Mouse (Mus musculus) kidney, adult 2 months (tissue): ENCODE data around the gene Ggn. TPM values are rescaled to one million over a fixed set of nuclear protein-coding genes. Genes with fewer than 3 reads are reported as not detected.
A peak's percentile ranks its signal among the peaks of the same experiment; 100 is the strongest.
"Not testable (repeated sequence)": the region's sequence is repeated elsewhere in the genome, so short reads cannot be mapped to it uniquely, and the experiment has no call there.

ENCODE experiments used
- DNase-seq: peaks from one replicate; pipeline ENCODE4 v3.0.0; 2021
- H3K27ac ChIP-seq: fragments of 200-500 bp; 2 replicates; pipeline ENCODE4 v1.5.1; 2012; ENCODE audit warnings: low read depth, low read length, control low read depth, inconsistent platforms; ENCODE audit not compliant: insufficient read depth
- H3K27me3 ChIP-seq: fragments of 200-500 bp; replicated peaks from 2 replicates; pipeline ENCODE4 v1.6.1; 2012; ENCODE audit warnings: mild to moderate bottlenecking, moderate library complexity, low read length, inconsistent platforms; ENCODE audit not compliant: control insufficient read depth, insufficient read depth
- H3K36me3 ChIP-seq: fragments of 200-500 bp; 2 replicates; pipeline ENCODE4 v1.6.1; 2012; ENCODE audit warnings: mild to moderate bottlenecking, moderate library complexity, low read length, inconsistent platforms; ENCODE audit not compliant: control insufficient read depth, insufficient read depth
- H3K4me1 ChIP-seq: fragments of 200-500 bp; 2 replicates; pipeline ENCODE4 v1.6.1; 2011; ENCODE audit warnings: low read length; ENCODE audit not compliant: control insufficient read depth, insufficient read depth
- H3K4me3 ChIP-seq: fragments of 200-500 bp; 2 replicates; pipeline ENCODE4 v1.5.1; 2011; ENCODE audit warnings: mild to moderate bottlenecking, low read depth, low read length, control low read depth; ENCODE audit not compliant: insufficient read depth
- CTCF ChIP-seq: fragments of 200-500 bp; conservative IDR thresholded peaks from 2 replicates; pipeline ENCODE4 v1.5.1; 2011; ENCODE audit warnings: low read depth, mild to moderate bottlenecking, control low read depth, low read length, moderate library complexity, mixed read lengths; ENCODE audit not compliant: insufficient read depth, insufficient read length
- POLR2A ChIP-seq: fragments of 200-500 bp; IDR thresholded peaks from one replicate; pipeline ENCODE4 v1.6.1; 2011; ENCODE audit warnings: low read depth, low read length, control low read depth
- WGBS: fragments of 180-500 bp; shearing (Covaris S2); methylation state at CpG from one replicate; pipeline ENCODE4 v1.1.7; 2018; 5-methylcytosine and 5-hydroxymethylcytosine counted together
- polyA plus RNA-seq: library from polyadenylated mRNA; depleted of rRNA; stranded (reverse); fragments of >200 nt; gene quantifications from 2 replicates; pipeline ENCODE4 v1.2.3, GENCODE M21; 2012

Gene Ggn
- polyA plus RNA-seq, 1 experiment = 0.38 TPM

DNA sequence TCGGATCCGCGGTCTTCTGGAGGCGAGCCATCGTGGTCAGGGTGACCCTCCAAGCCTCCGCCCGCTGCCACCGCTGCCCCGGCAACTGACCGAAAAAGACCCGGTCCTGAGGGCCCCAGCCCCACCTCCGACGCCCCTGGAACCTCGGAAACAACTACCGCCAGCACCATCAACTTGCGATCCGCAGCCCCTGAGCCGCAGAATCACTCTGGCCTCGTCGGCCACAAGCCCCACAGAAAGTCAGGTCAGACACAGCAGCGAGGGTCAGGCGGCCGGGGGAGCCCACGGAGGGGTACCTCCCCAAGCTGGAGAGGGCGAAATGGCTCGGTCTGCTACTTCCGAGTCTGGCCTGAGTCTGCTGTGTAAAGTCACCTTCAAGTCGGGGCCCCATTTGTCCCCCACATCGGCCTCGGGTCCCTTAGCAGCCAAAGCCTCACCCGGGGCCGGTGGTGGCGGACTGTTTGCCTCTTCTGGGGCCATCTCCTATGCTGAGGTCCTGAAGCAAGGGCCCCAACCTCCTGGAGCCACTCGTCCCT lies 1.6 kb downstream of the Ggn start:
- H3K27ac ChIP-seq = no peak overlapping the region
- DNase-seq = no peak
- peaks cover 4% of the 10 kb centered on the region for H3K36me3 ChIP-seq
- no peaks in the 10 kb centered on the region for H3K27me3 ChIP-seq
- TF ChIP-seq POLR2A = no peak
- TF ChIP-seq CTCF = no peak
- WGBS = 10% methylated on average over 34 of the region's 34 CpGs
- H3K4me3 ChIP-seq = no peak overlapping the region
- H3K4me1 ChIP-seq = peaks cover 10% of the 10 kb centered on the region

DNA sequence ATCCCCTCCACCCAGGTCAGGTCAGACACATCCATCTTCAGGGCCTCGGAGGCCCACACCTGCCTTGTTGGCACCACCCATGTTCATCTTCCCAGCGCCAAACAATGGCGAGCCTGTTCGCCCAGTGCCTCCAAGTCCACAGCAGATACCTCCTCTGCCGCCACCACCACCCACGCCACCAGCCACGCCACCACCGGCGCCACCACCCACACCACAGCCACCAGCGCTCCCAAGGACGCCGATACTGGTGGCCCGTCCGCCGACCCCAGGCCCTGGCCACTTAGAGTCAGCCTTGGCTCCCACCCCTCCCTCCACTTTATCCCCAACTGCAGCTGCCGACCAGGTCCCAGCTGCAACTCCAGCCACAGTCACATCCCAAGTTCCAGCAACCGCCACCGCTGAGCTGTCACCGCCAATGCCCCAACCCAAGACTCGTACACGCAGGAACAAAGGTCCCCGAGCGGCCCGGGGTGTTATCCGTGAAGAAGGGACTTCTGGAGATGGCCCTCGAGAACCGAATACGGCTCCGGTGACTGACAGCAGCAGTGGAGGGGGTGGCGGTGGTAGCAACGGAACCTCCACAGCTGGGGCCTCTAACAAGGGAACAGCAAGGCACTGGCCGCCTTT lies 2.5 kb downstream of the Ggn start:
- no peaks in the 10 kb centered on the region for H3K27me3 ChIP-seq
- TF ChIP-seq CTCF (no peak), POLR2A (no peak)
- H3K4me1 ChIP-seq = peaks cover 10% of the 10 kb centered on the region
- 69% methylated on average over 32 of the region's 32 CpGs for WGBS
- H3K4me3 ChIP-seq = no peak overlapping the region
- peaks cover 4% of the 10 kb centered on the region for H3K36me3 ChIP-seq
- H3K27ac ChIP-seq = no peak overlapping the region
- DNase-seq = no peak

DNA sequence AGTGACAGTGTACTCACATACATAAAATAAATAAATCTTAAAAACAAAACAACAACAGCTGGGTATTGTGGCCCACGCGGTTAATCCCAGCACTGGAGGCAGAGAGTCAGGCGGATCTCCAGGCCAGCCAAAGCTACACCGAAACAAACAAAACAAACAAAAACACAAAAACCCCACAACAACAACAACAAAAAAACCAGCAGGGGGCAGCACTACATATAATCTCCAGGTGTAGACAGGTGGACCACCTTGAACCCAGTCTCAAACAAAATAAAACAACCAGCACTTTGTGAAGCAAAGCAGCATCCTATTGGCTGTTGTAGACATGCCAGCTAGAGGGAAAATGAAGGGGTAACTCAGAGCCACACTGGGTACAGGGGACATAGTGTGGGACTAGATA lies 8.1 kb downstream of the Ggn start:
- H3K4me1 ChIP-seq = peaks cover 10% of the 10 kb centered on the region
- WGBS = 80% methylated on average over 4 of the region's 4 CpGs
- no peak for DNase-seq
- H3K27ac ChIP-seq = no peak overlapping the region
- TF ChIP-seq CTCF (no peak), POLR2A (no peak)
- H3K36me3 ChIP-seq = peaks cover 4% of the 10 kb centered on the region
- H3K27me3 ChIP-seq = no peaks in the 10 kb centered on the region
- no peak overlapping the region for H3K4me3 ChIP-seq

DNA sequence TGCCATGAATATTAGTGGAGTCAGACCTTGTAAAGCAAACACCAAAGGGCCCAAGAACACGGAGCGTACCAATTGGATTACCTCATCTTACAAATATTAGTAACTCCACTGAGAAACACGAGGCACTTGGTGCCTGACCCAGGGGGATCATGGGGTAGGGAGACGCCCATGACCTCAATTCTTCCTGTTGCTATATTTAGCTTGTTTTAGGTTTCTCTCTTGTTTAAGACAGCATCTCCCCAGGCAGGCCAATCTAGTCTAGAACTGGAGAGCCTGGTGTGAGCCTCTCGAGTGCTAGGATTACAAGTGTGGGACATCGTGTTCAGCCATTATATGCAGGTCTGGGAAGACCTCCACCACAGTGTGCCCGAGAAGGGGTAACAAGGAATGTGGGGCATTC lies 9.3 kb downstream of the Ggn start:
- Histone ChIP-seq H3K27ac (no peak overlapping the region), H3K27me3 (no peaks in the 10 kb centered on the region), H3K4me1 (peaks cover 10% of the 10 kb centered on the region), H3K4me3 (peak overlapping the region; percentile 94), H3K36me3 (peaks cover 3% of the 10 kb centered on the region)
- WGBS = 19% methylated on average over 7 of the region's 7 CpGs
- no peak for DNase-seq
- TF ChIP-seq CTCF (no peak), POLR2A (no peak)

DNA sequence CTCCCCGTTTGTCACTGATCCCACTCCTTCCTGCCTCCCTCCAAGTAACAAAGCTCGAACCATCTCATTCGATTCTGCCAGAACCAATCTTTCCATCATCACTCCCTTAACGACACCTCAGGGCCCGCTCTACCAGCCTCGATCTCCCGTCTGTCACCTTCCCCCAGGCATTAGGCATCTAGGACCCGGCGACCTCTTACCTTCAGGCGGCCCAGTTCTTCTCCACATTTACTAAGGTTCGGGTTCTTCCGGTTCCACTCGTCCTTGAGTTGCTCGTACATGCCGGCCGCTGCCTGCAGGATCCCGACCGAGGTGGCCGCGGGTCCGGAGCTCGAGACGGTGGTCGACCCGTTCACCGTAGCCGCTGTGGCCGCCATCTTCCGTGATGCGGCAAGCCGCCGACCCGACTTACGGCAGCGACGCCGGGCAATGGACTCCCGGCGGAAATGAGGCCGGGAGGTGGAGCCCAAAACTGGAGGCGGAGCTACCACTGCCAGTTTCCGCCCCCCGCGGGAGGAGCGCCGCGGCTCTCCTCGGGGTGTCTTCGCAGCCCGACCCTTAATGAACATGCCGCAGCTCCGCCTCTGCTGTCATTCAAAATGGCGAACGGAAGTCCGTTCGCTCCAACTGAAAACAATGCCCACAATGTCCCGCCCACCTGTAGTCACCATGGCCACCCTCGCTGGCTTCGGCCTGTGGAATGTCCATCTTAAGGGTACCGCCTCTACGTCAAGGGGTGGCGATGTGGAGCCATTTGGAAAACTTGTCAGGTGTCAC lies 10.3 kb downstream of the Ggn start, which contains the start of gene Psmd8:
Gene Psmd8 (minus strand): TSS at position 625 of the 777 bp plus-strand sequence.
- TF ChIP-seq POLR2A = peak; percentile 86
- TF ChIP-seq CTCF = peak; percentile 61
- H3K27ac ChIP-seq = peak within 1 kb of the TSS; percentile 77
- 0 out of 2 replicates have a peak, but pooled peaks cover 2% of the 10 kb centered on the region for H3K36me3 ChIP-seq
- peak; percentile 99 for DNase-seq
- under 1% methylated on average over 62 of the region's 62 CpGs for WGBS
- peaks cover 10% of the 10 kb centered on the region for H3K4me1 ChIP-seq
- H3K27me3 ChIP-seq = no peaks in the 10 kb centered on the region
- H3K4me3 ChIP-seq = peak within 1 kb of the TSS; percentile 94

DNA sequence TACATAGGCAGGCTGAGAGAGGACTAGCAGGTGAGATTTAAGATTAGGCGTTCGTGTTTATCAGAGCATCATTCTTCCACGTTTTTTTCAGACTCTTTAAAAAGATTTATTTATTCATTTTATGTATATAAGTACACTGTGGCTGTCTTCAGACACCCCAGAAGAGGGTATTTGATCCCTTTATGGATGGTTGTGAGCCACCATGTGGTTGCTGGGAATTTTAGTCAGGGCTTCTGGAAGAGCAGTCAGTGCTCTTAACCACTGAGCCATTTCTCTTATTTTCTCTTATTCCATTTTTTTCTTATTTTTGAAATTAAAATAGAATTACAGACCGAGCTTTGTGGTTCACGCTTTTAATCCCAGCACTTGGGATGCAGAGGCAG lies 10.8 kb downstream of the Ggn start:
- Histone ChIP-seq H3K27ac (no peak overlapping the region), H3K27me3 (no peaks in the 10 kb centered on the region), H3K36me3 (0 out of 2 replicates have a peak, but pooled peaks cover 2% of the 10 kb centered on the region), H3K4me3 (peak overlapping the region; percentile 25), H3K4me1 (peaks cover 10% of the 10 kb centered on the region)
- TF ChIP-seq POLR2A (no peak), CTCF (no peak)
- no peak for DNase-seq
- 42% methylated on average over 5 of the region's 5 CpGs for WGBS

DNA sequence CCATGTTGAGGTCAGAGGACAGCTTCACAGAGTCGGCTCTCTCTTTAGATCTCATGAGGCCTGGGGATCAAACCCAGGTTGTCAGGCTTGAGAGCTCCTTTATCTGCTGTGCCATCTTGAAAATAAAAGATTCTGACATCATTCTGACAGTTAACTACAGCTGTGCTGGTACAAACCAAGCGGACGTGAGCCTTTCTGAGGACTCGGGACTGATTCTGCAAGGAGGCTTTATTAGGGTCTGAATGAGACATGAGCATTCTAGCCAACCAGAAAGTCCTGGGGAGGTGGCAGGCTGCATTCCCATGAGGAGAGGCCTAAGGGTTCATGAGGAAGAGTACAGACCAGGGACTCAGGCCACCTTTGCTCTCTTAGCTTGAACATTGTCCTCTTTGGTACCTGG lies 11.3 kb downstream of the Ggn start:
- not testable (repeated sequence) for H3K27ac ChIP-seq, DNase-seq, H3K4me3 ChIP-seq, H3K27me3 ChIP-seq, H3K36me3 ChIP-seq
- peaks cover 10% of the 10 kb centered on the region for H3K4me1 ChIP-seq
- 90% methylated on average over 4 of the region's 4 CpGs for WGBS

DNA sequence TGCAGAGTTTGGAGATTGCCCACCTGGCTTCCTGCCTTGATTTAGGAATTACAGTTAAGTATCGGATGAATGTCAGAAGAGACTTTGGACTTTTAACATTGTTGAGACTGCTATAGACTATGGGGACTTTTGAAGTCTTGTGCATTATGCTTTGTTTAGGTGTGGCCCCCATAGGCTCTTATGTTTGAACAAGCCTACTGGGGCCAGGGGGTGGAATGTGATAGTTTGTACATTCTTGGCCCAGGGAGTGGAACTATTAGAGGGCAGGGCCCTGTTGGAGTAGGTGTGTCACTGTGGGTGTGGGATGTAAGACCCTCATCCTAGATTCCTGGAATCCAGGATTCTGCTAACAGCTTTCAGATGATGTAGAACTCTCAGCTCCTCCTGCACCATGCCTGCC lies 24.2 kb downstream of the Ggn start:
- H3K27me3 ChIP-seq, H3K4me3 ChIP-seq, H3K36me3 ChIP-seq, DNase-seq, H3K4me1 ChIP-seq, H3K27ac ChIP-seq: not testable (repeated sequence)
- WGBS = 90% methylated on average over 1 of the region's 1 CpGs
